Mouse (Mus musculus) limb, embryonic 12.5 days (tissue): Measurements from ENCODE around the gene Arhgef26. TPM values are rescaled to one million over a fixed set of nuclear protein-coding genes. Genes with fewer than 3 reads are reported as not detected.

Experiments used
- ATAC-seq: fragments of 200-750 bp; cut with Nextera tagmentation; 2 replicates; pipeline ENCODE4 v1.8.0; 2017; ENCODE audit warnings: low read depth, moderate TSS enrichment; ENCODE audit not compliant: insufficient number of reproducible peaks, insufficient read depth, low FRiP score, low TSS enrichment
- H3K27ac ChIP-seq: fragments of 300-500 bp; sonication (generic); 2 replicates; pipeline ENCODE4 v1.5.1; 2016; ENCODE audit warnings: mild to moderate bottlenecking, moderate library complexity
- H3K27me3 ChIP-seq: fragments of 300-500 bp; sonication (generic); 2 replicates; pipeline ENCODE4 v1.6.1; 2016; ENCODE audit warnings: mild to moderate bottlenecking, moderate library complexity
- H3K36me3 ChIP-seq: fragments of 300-500 bp; sonication (generic); 2 replicates; pipeline ENCODE4 v1.6.1; 2016; ENCODE audit warnings: mild to moderate bottlenecking, moderate library complexity
- H3K4me1 ChIP-seq: fragments of 300-500 bp; sonication (generic); replicated peaks from 2 replicates; pipeline ENCODE4 v1.6.1; 2016
- H3K4me2 ChIP-seq: fragments of 300-500 bp; sonication (generic); 2 replicates; pipeline ENCODE4 v1.6.1; 2016; ENCODE audit warnings: mild to moderate bottlenecking, moderate library complexity
- H3K4me3 ChIP-seq: fragments of 300-500 bp; sonication (generic); replicated peaks from 2 replicates; pipeline ENCODE4 v1.5.1; 2016; ENCODE audit warnings: mild to moderate bottlenecking
- H3K9ac ChIP-seq: fragments of 300-500 bp; sonication (generic); replicated peaks from 2 replicates; pipeline ENCODE4 v1.6.1; 2016; ENCODE audit warnings: mild to moderate bottlenecking, moderate library complexity
- H3K9me3 ChIP-seq: fragments of 300-500 bp; sonication (generic); 2 replicates; pipeline ENCODE4 v1.6.1; 2016; ENCODE audit warnings: mild to moderate bottlenecking, moderate library complexity
- WGBS: fragments of 180-500 bp; shearing (Covaris S2); methylation state at CpG from one replicate; pipeline ENCODE4 v1.1.7; 2016; 5-methylcytosine and 5-hydroxymethylcytosine counted together
- polyA plus RNA-seq: library from polyadenylated mRNA; unstranded; fragments of >200 nt; fragmentation: Nextera tagmentation; extraction: Ambion mirVana; gene quantifications from 2 replicates; pipeline ENCODE4 v1.2.1, GENCODE M21; 2016

Gene Arhgef26
- polyA plus RNA-seq, 1 experiment from 2014 or later: 7.0 TPM

GRCm38 (mm10) chr3:62348514-62349217, 10.5 kb downstream of the Arhgef26 start:
- H3K36me3 ChIP-seq: no peaks in the 10 kb centered on the region
- no peak overlapping the region for H3K27ac ChIP-seq
- H3K9me3 ChIP-seq: no peaks in the 10 kb centered on the region
- H3K4me3 ChIP-seq: no peak overlapping the region
- H3K27me3 ChIP-seq: no peaks in the 10 kb centered on the region
- no peak for ATAC-seq
- 50% methylated on average over 6 of the region's 6 CpGs for WGBS
- no peak overlapping the region for H3K9ac ChIP-seq
- H3K4me1 ChIP-seq: no peaks in the 10 kb centered on the region
- H3K4me2 ChIP-seq: no peak overlapping the region

DNA sequence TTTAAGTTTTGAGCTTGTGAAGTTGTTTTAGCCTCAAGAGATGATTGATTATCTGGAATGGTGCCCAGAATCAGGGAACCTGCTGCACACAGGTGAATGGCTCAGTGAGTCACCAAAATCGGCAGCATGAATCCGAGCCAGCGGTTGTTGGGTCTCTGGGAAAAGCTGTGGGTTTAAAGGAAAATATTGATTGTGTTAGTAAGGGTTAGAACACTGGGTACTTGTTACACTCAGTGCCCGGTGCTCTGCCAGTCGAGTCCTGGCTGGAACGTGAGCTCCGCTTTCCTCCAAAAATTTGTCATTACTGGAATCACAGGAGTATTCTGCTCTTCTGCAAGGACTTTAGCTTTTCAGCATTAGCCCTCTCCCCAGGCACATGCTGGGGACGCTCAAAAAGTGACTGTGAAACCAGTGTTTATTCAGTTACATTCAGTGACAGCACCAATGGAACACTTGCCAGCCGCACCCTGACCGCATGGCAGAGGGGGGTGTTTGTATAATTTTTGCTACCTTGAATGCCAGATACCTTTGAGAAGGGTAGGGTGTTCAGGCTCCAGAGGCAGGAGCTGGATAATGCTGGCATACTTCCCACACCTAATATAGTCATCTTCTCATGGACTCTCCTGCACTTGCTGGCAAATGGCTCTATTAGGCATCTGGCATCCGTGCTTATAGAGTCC, 11.2 kb downstream of the Arhgef26 start:
- no peaks in the 10 kb centered on the region for H3K27me3 ChIP-seq
- 88% methylated on average over 11 of the region's 11 CpGs for WGBS
- no peak overlapping the region for H3K4me2 ChIP-seq
- no peaks in the 10 kb centered on the region for H3K36me3 ChIP-seq
- no peak overlapping the region for H3K27ac ChIP-seq
- H3K4me3 ChIP-seq: no peak overlapping the region
- no peaks in the 10 kb centered on the region for H3K4me1 ChIP-seq
- H3K9me3 ChIP-seq: no peaks in the 10 kb centered on the region
- no peak for ATAC-seq
- H3K9ac ChIP-seq: no peak overlapping the region

DNA sequence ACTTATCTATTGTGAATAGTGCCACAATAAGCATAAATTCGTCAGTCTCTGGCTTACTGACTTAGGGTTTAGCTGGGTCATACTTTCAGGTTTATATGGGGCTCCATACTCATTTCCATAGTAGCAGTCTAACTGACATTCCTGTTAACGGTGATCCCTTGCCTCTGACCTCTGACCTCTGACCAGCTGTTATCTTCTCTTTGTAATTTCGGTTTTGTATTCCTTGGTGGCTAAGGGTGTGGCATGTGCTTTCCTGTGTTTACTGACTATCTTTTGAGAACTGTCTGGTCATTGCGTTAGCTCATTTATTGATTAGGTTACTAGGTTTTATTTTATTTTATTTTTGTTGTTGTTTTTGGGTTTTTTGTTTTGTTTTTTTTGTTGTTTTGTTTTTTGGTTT, 13.9 kb downstream of the Arhgef26 start:
- H3K4me2 ChIP-seq: no peak overlapping the region
- 76% methylated on average over 4 of the region's 4 CpGs for WGBS
- no peak overlapping the region for H3K9ac ChIP-seq
- H3K9me3 ChIP-seq: no peaks in the 10 kb centered on the region
- no peaks in the 10 kb centered on the region for H3K36me3 ChIP-seq
- H3K4me1 ChIP-seq: no peaks in the 10 kb centered on the region
- no peak overlapping the region for H3K4me3 ChIP-seq
- H3K27ac ChIP-seq: no peak overlapping the region
- H3K27me3 ChIP-seq: no peaks in the 10 kb centered on the region
- ATAC-seq: no peak

DNA sequence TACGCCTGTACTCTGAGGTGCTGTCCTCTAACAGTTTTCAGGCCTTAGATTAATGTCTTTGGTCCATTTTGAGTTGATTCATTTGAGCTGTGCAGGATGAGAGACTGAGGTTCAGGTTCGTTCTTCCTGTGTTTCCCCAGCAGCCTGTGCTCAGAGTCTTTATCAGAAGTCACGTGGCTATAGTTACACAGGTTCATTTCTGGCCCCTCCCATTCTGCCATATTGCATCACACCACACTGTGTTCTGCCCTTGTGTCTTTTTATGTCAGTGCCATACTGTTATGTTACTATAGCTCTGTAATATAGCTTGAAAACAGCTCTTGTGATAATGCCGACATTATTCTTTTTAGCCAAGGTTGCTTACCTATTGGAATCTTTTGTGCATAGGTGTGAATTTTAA, 14.7 kb downstream of the Arhgef26 start:
- H3K9me3 ChIP-seq: no peaks in the 10 kb centered on the region
- H3K27me3 ChIP-seq: no peaks in the 10 kb centered on the region
- WGBS: 92% methylated on average over 4 of the region's 4 CpGs
- H3K27ac ChIP-seq: no peak overlapping the region
- no peak overlapping the region for H3K4me3 ChIP-seq
- no peak for ATAC-seq
- no peak overlapping the region for H3K4me2 ChIP-seq
- no peaks in the 10 kb centered on the region for H3K4me1 ChIP-seq
- no peaks in the 10 kb centered on the region for H3K36me3 ChIP-seq
- H3K9ac ChIP-seq: no peak overlapping the region

GRCm38 (mm10) chr3:62367882-62368281, 29.7 kb downstream of the Arhgef26 start:
- ATAC-seq: no peak
- H3K4me3 ChIP-seq: no peak overlapping the region
- WGBS: 75% methylated on average over 5 of the region's 5 CpGs
- no peaks in the 10 kb centered on the region for H3K4me1 ChIP-seq
- H3K36me3 ChIP-seq: no peaks in the 10 kb centered on the region
- no peak overlapping the region for H3K4me2 ChIP-seq
- H3K9me3 ChIP-seq: no peaks in the 10 kb centered on the region
- H3K27me3 ChIP-seq: no peaks in the 10 kb centered on the region
- H3K9ac ChIP-seq: no peak overlapping the region
- no peak overlapping the region for H3K27ac ChIP-seq

- Histone ChIP-seq H3K4me3 (no peak overlapping the region), H3K4me2 (no peak overlapping the region), H3K36me3 (no peaks in the 10 kb centered on the region), H3K27me3 (no peaks in the 10 kb centered on the region), H3K9me3 (no peaks in the 10 kb centered on the region), H3K9ac (no peak overlapping the region), H3K27ac (no peak overlapping the region), H3K4me1 (no peaks in the 10 kb centered on the region)
- ATAC-seq: no peak
- 85% methylated on average over 2 of the region's 2 CpGs for WGBS
Observed at GRCm38 (mm10) chr3:62372841-62373240, 34.7 kb downstream of the Arhgef26 start.

DNA sequence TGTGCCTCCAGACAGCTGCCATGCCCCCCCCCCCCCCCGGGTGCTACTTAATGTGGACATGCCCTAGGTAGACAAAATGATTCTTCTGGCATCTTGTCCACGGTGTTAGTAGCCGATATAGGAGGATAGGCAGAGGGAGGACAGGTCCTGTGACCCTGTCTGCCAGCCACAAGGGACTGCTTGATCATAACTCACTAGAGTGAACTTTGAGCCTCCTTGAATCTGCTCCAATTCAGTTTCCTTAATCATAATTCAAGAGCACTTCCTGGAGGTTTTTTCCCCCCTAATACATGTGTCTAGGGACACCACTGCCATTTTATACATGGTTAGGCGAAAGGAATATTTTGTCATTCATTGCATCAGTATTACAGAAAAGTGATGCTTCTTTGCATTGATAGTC, 36.2 kb downstream of the Arhgef26 start:
- no peak for ATAC-seq
- H3K27me3 ChIP-seq: no peaks in the 10 kb centered on the region
- no peak overlapping the region for H3K4me3 ChIP-seq
- H3K4me1 ChIP-seq: no peaks in the 10 kb centered on the region
- no peaks in the 10 kb centered on the region for H3K9me3 ChIP-seq
- no peak overlapping the region for H3K4me2 ChIP-seq
- WGBS: 86% methylated on average over 4 of the region's 4 CpGs
- H3K9ac ChIP-seq: no peak overlapping the region
- H3K36me3 ChIP-seq: no peaks in the 10 kb centered on the region
- no peak overlapping the region for H3K27ac ChIP-seq

DNA sequence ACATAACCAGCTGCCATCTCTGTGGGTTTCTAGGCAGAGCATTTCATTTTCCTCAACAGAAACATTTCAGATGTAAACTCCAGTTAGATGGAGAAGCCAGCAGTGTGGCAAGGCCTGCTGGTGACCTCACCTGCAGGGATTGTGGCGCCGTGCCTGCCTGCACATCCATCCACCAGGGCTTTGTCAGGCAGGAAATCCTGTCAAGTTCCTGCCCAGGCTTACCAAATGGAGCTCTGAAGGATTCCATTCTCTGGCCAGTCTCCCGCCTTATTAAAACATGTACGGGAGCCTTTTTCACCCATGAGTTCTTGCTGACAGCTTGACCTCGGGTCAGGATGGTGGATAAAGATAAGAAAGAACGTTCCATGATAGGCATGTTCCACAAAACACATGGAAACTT, 36.7 kb downstream of the Arhgef26 start:
- Histone ChIP-seq H3K4me1 (no peaks in the 10 kb centered on the region), H3K36me3 (no peaks in the 10 kb centered on the region), H3K27me3 (no peaks in the 10 kb centered on the region), H3K4me3 (no peak overlapping the region), H3K9me3 (no peaks in the 10 kb centered on the region), H3K4me2 (no peak overlapping the region), H3K27ac (no peak overlapping the region), H3K9ac (no peak overlapping the region)
- ATAC-seq: no peak
- 77% methylated on average over 6 of the region's 6 CpGs for WGBS

- no peak overlapping the region for H3K4me2 ChIP-seq
- H3K36me3 ChIP-seq: no peaks in the 10 kb centered on the region
- H3K9me3 ChIP-seq: no peaks in the 10 kb centered on the region
- H3K9ac ChIP-seq: no peak overlapping the region
- no peaks in the 10 kb centered on the region for H3K27me3 ChIP-seq
- 90% methylated on average over 2 of the region's 2 CpGs for WGBS
- H3K27ac ChIP-seq: no peak overlapping the region
- no peak for ATAC-seq
- no peak overlapping the region for H3K4me3 ChIP-seq
- no peaks in the 10 kb centered on the region for H3K4me1 ChIP-seq
Observed at GRCm38 (mm10) chr3:62376719-62377118, 38.6 kb downstream of the Arhgef26 start.

DNA sequence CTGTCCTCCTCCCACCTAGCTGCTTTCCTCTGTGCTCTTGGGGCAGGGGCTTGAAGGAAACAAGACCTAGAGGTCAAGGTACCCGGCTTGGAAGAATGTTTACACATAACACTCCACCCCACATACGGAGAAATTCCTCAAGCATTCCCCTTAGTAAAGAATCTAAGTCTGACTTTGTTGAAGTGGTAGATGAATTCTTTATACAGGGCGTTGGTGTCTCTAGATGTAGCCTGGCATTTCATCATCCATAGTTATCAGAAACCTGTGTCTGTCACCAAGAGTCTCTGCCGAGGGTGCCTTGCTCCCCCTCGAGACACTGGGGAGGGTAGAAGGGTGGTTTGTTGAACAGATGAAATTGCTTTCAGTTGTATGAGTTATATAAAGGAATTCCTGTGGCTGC, 41.8 kb downstream of the Arhgef26 start:
- no peak overlapping the region for H3K27ac ChIP-seq
- no peaks in the 10 kb centered on the region for H3K9me3 ChIP-seq
- ATAC-seq: no peak
- no peak overlapping the region for H3K4me2 ChIP-seq
- WGBS: 33% methylated on average over 5 of the region's 5 CpGs
- H3K36me3 ChIP-seq: no peaks in the 10 kb centered on the region
- no peak overlapping the region for H3K9ac ChIP-seq
- H3K27me3 ChIP-seq: no peaks in the 10 kb centered on the region
- H3K4me3 ChIP-seq: no peak overlapping the region
- no peaks in the 10 kb centered on the region for H3K4me1 ChIP-seq

DNA sequence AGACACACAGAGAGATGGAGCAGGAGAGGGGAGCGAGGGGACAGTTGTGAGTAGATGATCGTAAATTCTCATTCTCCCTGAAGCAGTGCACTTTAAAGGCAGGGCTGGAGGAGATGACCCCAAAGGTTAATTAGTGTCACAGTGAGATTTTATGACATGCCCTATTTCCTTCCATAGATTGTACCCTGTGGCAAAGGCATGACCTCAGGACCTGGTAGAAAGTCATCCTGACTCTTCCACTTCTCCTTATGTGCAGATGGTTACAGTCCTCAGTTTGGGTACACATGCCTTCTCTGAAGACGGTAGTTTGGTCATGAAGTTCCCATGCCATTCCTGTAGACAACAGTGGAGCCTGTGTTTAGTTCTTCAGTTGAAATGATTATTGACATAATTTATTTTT, 42.3 kb downstream of the Arhgef26 start:
- WGBS: 24% methylated on average over 3 of the region's 3 CpGs
- Histone ChIP-seq H3K4me3 (no peak overlapping the region), H3K27me3 (no peaks in the 10 kb centered on the region), H3K4me1 (no peaks in the 10 kb centered on the region), H3K27ac (no peak overlapping the region), H3K9ac (no peak overlapping the region), H3K9me3 (no peaks in the 10 kb centered on the region), H3K36me3 (no peaks in the 10 kb centered on the region), H3K4me2 (no peak overlapping the region)
- no peak for ATAC-seq

GRCm38 (mm10) chr3:62382853-62383252, 44.7 kb downstream of the Arhgef26 start:
- H3K27ac ChIP-seq: no peak overlapping the region
- 85% methylated on average over 1 of the region's 1 CpGs for WGBS
- no peak overlapping the region for H3K4me2 ChIP-seq
- H3K9ac ChIP-seq: no peak overlapping the region
- H3K27me3 ChIP-seq: no peaks in the 10 kb centered on the region
- H3K36me3 ChIP-seq: no peaks in the 10 kb centered on the region
- H3K9me3 ChIP-seq: no peaks in the 10 kb centered on the region
- no peak for ATAC-seq
- no peaks in the 10 kb centered on the region for H3K4me1 ChIP-seq
- no peak overlapping the region for H3K4me3 ChIP-seq
